Mouse (Mus musculus) ES-E14 (cell line): ENCODE measurements around the gene Arl15.

Experiments
- CHD2 ChIP-seq: IDR thresholded peaks from 2 replicates; pipeline ENCODE4 v1.6.1; 2014; ENCODE audit warnings: mild to moderate bottlenecking, low read depth, low read length, inconsistent platforms
- HCFC1 ChIP-seq: IDR thresholded peaks from 2 replicates; pipeline ENCODE4 v1.6.1; 2012; ENCODE audit warnings: low read length, inconsistent platforms, borderline replicate concordance; ENCODE audit not compliant: insufficient read depth
- MAFK ChIP-seq: IDR thresholded peaks from 2 replicates; pipeline ENCODE4 v1.6.1; 2014; ENCODE audit warnings: mild to moderate bottlenecking, low read depth, low read length, inconsistent platforms; ENCODE audit not compliant: insufficient read depth
- ZC3H11A ChIP-seq: IDR thresholded peaks from 2 replicates; pipeline ENCODE4 v1.6.1; 2012; ENCODE audit warnings: low read depth, mild to moderate bottlenecking, inconsistent platforms, low read length, borderline replicate concordance
- ZNF384 ChIP-seq: IDR thresholded peaks from 2 replicates; pipeline ENCODE4 v1.6.1; 2012; ENCODE audit warnings: low read depth, low read length, inconsistent platforms

GRCm38 (mm10) chr13:114026306-114026705, 232.0 kb downstream of the Arl15 start:
- TF ChIP-seq ZC3H11A (no peak), HCFC1 (no peak), ZNF384 (no peak), CHD2 (no peak), MAFK (no peak)
